Mouse (Mus musculus): Measurements from ENCODE around the gene Bhlhb9. TPM values are rescaled to one million over a fixed set of nuclear protein-coding genes. Genes with fewer than 3 reads are reported as not detected.

Bhlhb9 gene
- total RNA-seq, 2 experiments from 2014 or later = 67.0 to 73.8 TPM

- peak; percentile 80 to 83 for DNase-seq (ENCODE audit: low spot score in 2 of 2)
Observed at GRCm38 (mm10) chrX:135885411-135886233, 88.2 kb downstream of the Bhlhb9 start.

- peak; percentile 9 to 28 for DNase-seq (ENCODE audit: low spot score in 2 of 2)
Observed at GRCm38 (mm10) chrX:135886234-135886585, 88.8 kb downstream of the Bhlhb9 start.

GRCm38 (mm10) chrX:135916580-135916979 is 119.2 kb downstream of the Bhlhb9 start:
- no peak for DNase-seq (ENCODE audit: low spot score in 2 of 2)

GRCm38 (mm10) chrX:135917116-135917515 is 119.7 kb downstream of the Bhlhb9 start:
- DNase-seq (ENCODE audit: low spot score in 2 of 2) = no peak

GRCm38 (mm10) chrX:135922162-135922561 is 124.8 kb downstream of the Bhlhb9 start:
- DNase-seq (ENCODE audit: low spot score in 2 of 2) = peak; percentile 12 to 19

- no peak for DNase-seq (ENCODE audit: low spot score in 2 of 2)
Observed at GRCm38 (mm10) chrX:135925911-135926310, 128.5 kb downstream of the Bhlhb9 start.

- peak in 1 of 2 experiments; percentile 4 for DNase-seq (ENCODE audit: low spot score in 2 of 2)
Observed at GRCm38 (mm10) chrX:135928588-135928987, 131.2 kb downstream of the Bhlhb9 start.

- DNase-seq (ENCODE audit: low spot score in 2 of 2) = no peak
Observed at GRCm38 (mm10) chrX:135936452-135936851, 139.1 kb downstream of the Bhlhb9 start.

Small RNA genes within 50 kb of the gene (microRNA-seq; reads per million reads assigned to microRNA genes)
- gene Mir1970 = 0 reads per million in 2 experiments

Other genes with a start within 250 kb of the Bhlhb9 start
- not detected for gene Nxf7, start 198.8 kb upstream of the Bhlhb9 start, total RNA-seq (2021)
- gene Prame, start 169.9 kb upstream of the Bhlhb9 start, total RNA-seq (2021) = not detected
- not detected for gene Tcp11x2, start 103.8 kb upstream of the Bhlhb9 start, total RNA-seq (2021)
- gene Tmsb15a, start 72.3 kb upstream of the Bhlhb9 start, total RNA-seq (2021) = not detected
- 10 to 100 TPM; 24.1 to 25.4 TPM for gene Armcx5, start 54.9 kb upstream of the Bhlhb9 start, total RNA-seq (2021)
- gene Gprasp1, start 54.9 kb upstream of the Bhlhb9 start, total RNA-seq (2021) = 100 to 1,000 TPM; 321 to 325 TPM
- 100 to 1,000 TPM; 194 to 223 TPM for gene Gprasp2, start 41.4 kb downstream of the Bhlhb9 start, total RNA-seq (2021)
- 10 to 100 TPM; 53.9 to 72.7 TPM for gene Arxes2, start 196.2 kb downstream of the Bhlhb9 start, total RNA-seq (2021)
- 10 to 100 TPM; 32.9 to 39.6 TPM for gene Arxes1, start 235.8 kb downstream of the Bhlhb9 start, total RNA-seq (2021)

All from layer of hippocampus, adult 18-20 months (tissue).